Mouse (Mus musculus) neural tube, embryonic 11.5 days (tissue): ENCODE results near the gene Sco1. TPM values are rescaled to one million over a fixed set of nuclear protein-coding genes. Genes with fewer than 3 reads are reported as not detected.
"Not testable (repeated sequence)": the region's sequence is repeated elsewhere in the genome, so short reads cannot be mapped to it uniquely, and the experiment has no call there.

Experiments used
- ATAC-seq: fragments of 200-750 bp; cut with Nextera tagmentation; 2 replicates; pipeline ENCODE4 v1.8.0; 2017; ENCODE audit warnings: moderate number of reproducible peaks, mild to moderate bottlenecking, moderate TSS enrichment, moderate library complexity; ENCODE audit not compliant: insufficient read depth, low FRiP score, low TSS enrichment
- DNase-seq: peaks from one replicate; pipeline ENCODE4 v3.0.0-alpha.2; 2015; ENCODE audit warnings: low spot score
- H3K27ac ChIP-seq: fragments of 300-500 bp; sonication (generic); 2 replicates; pipeline ENCODE4 v1.5.1; 2014; ENCODE audit warnings: low read depth, mild to moderate bottlenecking, low read length
- H3K27me3 ChIP-seq: fragments of 300-500 bp; sonication (generic); 2 replicates; pipeline ENCODE4 v1.6.1; 2014; ENCODE audit warnings: mild to moderate bottlenecking, low read length, mixed read lengths; ENCODE audit not compliant: control insufficient read depth, insufficient read depth
- H3K36me3 ChIP-seq: fragments of 300-500 bp; sonication (generic); 2 replicates; pipeline ENCODE4 v1.6.1; 2014; ENCODE audit warnings: mild to moderate bottlenecking, low read length, moderate library complexity, mixed read lengths; ENCODE audit not compliant: control insufficient read depth, insufficient read depth
- H3K4me1 ChIP-seq: fragments of 300-500 bp; sonication (generic); 2 replicates; pipeline ENCODE4 v1.6.1; 2014; ENCODE audit warnings: low read length, mixed read lengths; ENCODE audit not compliant: control insufficient read depth, insufficient read depth
- H3K4me2 ChIP-seq: fragments of 300-500 bp; sonication (generic); 2 replicates; pipeline ENCODE4 v1.6.1; 2014; ENCODE audit warnings: low read depth, mild to moderate bottlenecking, moderate library complexity
- H3K4me3 ChIP-seq: fragments of 300-500 bp; sonication (generic); 2 replicates; pipeline ENCODE4 v1.5.1; 2014; ENCODE audit warnings: low read depth, low read length
- H3K9ac ChIP-seq: fragments of 300-500 bp; sonication (generic); 2 replicates; pipeline ENCODE4 v1.6.1; 2014; ENCODE audit warnings: mild to moderate bottlenecking, low read length
- H3K9me3 ChIP-seq: fragments of 300-500 bp; sonication (generic); 2 replicates; pipeline ENCODE4 v1.6.1; 2016; ENCODE audit warnings: low read length; ENCODE audit not compliant: control insufficient read depth
- WGBS: fragments of 180-500 bp; shearing (Covaris S2); extraction: QIAGEN DNeasy Blood & Tissue Kit; methylation state at CpG from one replicate; pipeline ENCODE4 v1.1.7; 2014; 5-methylcytosine and 5-hydroxymethylcytosine counted together
- polyA plus RNA-seq: library from polyadenylated mRNA; unstranded; fragments of >200 nt; fragmentation: Nextera tagmentation; extraction: Ambion mirVana; gene quantifications from 2 replicates; pipeline ENCODE4 v1.2.1, GENCODE M21; 2014

Gene Sco1
- polyA plus RNA-seq, 1 experiment from 2014 or later = 18.6 TPM

DNA sequence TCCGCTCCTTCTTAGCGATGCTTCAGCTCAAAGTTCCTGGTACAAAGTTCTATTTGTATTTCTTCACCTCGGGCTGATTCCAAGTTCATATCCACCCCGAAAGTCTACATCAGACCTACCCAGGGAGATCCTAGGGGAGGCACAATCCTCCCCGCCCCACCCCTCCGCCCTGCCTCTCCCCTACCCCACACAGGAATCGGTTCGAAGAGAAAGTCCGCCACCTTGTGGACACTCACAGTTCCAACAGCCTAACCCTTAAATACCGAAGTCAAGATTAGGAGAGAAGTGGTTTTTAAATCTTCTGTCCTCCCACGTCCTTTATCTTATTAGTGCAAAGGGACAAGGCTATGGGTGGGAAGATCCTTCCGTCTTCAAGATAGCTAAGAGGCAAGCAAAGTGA is 31.5 kb upstream of the Sco1 start:
- Histone ChIP-seq H3K9ac (no peak overlapping the region), H3K36me3 (no peaks in the 10 kb centered on the region), H3K4me3 (no peak overlapping the region), H3K27me3 (no peaks in the 10 kb centered on the region), H3K4me2 (peak overlapping the region; percentile 2; the same call in 1 of the 2 replicates), H3K9me3 (no peaks in the 10 kb centered on the region), H3K27ac (no peak overlapping the region), H3K4me1 (no peaks in the 10 kb centered on the region; the same call in 1 of the 2 replicates)
- 5% methylated on average over 12 of the region's 12 CpGs for WGBS
- DNase-seq = peak; percentile 69
- no peak for ATAC-seq

DNA sequence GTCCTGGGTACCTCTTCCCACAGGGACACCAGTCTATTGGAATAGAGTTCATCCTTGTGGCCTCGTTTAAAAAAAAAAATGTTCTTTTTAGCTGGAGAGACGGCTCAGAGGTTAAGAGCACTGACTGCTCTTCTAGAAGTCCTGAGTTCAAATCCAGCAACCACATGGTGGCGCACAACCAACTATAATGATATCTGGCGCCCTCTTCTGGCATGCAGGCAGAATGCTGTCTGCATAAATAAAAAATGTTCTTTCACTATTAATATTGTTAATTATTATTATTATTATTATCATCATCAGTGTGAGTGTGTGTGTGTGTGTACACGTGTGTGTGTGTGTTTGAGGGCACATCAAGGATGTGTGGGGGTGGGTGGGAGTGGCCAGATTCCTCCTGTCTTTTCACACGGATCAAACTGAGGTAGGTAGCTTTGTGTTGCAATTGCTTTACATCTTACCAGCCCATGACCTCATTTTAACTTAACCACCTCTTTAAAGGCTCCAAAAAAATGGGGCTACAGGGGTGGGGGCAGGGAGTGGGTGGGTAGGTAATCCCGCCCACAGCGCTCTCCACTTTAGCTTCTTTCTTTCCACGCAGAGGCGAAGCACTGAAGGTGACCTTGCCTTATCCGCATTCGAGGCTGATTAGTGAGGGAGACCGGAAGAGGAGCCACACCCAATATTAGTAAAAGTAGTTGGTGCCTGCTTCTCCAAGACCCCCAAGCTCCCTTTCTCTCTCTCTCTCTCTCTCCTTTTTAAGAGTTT is 29.9 kb upstream of the Sco1 start:
- ATAC-seq = no peak
- Histone ChIP-seq H3K4me2 (no peak overlapping the region), H3K36me3 (no peaks in the 10 kb centered on the region), H3K27me3 (no peaks in the 10 kb centered on the region), H3K27ac (no peak overlapping the region), H3K9me3 (no peaks in the 10 kb centered on the region), H3K9ac (no peak overlapping the region), H3K4me3 (no peak overlapping the region), H3K4me1 (no peaks in the 10 kb centered on the region; the same call in 1 of the 2 replicates)
- 90% methylated on average over 13 of the region's 13 CpGs for WGBS
- no peak for DNase-seq

DNA sequence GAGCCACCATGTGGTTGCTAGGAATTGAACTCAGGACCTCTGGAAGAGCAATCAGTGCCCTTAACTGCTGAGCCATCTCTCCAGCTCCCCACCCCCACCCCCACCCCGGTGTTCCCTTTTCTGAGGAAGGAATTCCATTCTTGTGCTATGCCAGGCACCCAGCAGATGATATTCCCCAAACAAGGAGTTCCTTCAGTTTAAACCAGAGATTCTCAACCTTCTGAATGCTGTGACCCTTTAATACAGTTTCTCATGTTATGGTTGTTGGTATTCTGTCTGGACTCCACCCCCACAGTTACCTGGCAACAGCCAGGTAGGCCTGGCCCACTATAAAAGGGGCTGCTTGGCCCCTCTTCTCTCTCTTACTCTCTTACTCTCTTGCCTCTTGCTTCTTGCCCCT is 29.3 kb upstream of the Sco1 start:
- not testable (repeated sequence) for H3K36me3 ChIP-seq, H3K27me3 ChIP-seq, H3K4me3 ChIP-seq, ATAC-seq, H3K9me3 ChIP-seq, H3K9ac ChIP-seq, DNase-seq, H3K27ac ChIP-seq, H3K4me1 ChIP-seq, H3K4me2 ChIP-seq
- 47% methylated on average over 1 of the region's 1 CpGs for WGBS

DNA sequence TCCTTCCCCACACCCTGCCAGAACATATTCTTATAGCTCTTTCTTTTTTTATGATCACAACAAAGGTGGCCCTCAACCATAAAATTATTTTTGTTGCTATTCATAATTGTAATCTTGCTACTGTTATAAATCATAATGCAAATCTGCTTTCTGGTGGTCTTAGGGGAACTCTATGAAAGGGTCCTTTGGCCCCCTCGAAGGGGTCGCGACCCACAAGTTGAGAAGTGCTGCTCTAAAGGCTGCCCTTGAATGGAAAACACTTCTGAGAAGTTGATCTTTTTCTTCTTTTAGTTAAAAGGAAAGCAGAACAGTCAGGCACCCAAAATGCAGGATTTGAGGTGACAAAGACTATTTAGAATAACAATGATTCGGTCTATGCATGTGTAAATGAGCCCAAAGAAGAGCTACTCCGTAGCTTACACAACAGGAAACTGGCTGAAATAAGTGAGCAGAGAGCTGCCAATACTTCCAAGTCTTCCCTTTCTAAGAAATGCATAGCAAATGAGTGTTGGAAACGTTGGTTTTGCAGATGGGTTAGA is 28.6 kb upstream of the Sco1 start:
- 23% methylated on average over 6 of the region's 6 CpGs for WGBS
- Histone ChIP-seq H3K36me3 (no peaks in the 10 kb centered on the region), H3K27me3 (no peaks in the 10 kb centered on the region), H3K9me3 (no peaks in the 10 kb centered on the region), H3K4me2 (no peak overlapping the region), H3K9ac (no peak overlapping the region), H3K27ac (no peak overlapping the region), H3K4me3 (no peak overlapping the region), H3K4me1 (no peaks in the 10 kb centered on the region)
- DNase-seq (no peak), ATAC-seq (no peak)

DNA sequence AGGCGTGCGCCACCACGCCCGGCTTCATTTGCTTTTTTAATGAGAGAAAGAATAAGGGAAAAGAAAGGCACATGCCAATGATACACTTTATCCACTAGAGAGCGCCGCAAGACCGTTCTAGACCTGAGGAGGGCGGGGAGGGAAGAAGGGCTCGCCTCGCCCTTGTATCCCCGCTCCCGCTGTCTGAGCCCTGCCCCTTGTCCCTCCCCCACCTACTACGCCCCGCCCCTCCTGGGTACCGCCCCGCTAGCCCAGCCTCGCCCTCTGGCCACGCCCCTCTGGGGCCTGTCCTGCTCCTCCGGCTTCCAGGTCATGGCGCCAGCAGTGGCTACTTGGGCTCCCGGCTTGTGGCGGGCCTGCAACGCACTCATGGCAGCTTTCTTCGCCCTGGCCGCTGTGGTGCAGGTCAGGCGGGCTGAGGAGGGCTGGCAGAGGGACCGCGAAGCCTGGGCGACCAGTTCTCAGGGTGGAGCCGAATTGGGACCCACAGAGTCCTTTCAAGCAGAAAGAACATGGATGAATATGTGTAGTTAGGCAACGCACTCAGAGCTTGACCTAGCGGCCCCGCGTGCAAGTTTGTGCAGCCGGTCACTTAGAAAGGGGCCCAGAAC is 27.5 kb upstream of the Sco1 start, which contains the start of gene Tmem220:
Gene Tmem220 (plus strand): TSS at position 288 of the 611 bp plus-strand sequence.
- no peak within 1 kb of the TSS for H3K27ac ChIP-seq
- peak; percentile 94 for DNase-seq
- no peaks in the 10 kb centered on the region for H3K4me1 ChIP-seq
- H3K27me3 ChIP-seq = no peaks in the 10 kb centered on the region
- peak within 1 kb of the TSS; percentile 35 for H3K4me3 ChIP-seq
- 1% methylated on average over 34 of the region's 35 CpGs for WGBS
- H3K4me2 ChIP-seq = peak within 1 kb of the TSS; percentile 58
- peak; percentile 94 for ATAC-seq
- H3K36me3 ChIP-seq = no peaks in the 10 kb centered on the region
- H3K9me3 ChIP-seq = no peaks in the 10 kb centered on the region
- peak within 1 kb of the TSS; percentile 63 for H3K9ac ChIP-seq

DNA sequence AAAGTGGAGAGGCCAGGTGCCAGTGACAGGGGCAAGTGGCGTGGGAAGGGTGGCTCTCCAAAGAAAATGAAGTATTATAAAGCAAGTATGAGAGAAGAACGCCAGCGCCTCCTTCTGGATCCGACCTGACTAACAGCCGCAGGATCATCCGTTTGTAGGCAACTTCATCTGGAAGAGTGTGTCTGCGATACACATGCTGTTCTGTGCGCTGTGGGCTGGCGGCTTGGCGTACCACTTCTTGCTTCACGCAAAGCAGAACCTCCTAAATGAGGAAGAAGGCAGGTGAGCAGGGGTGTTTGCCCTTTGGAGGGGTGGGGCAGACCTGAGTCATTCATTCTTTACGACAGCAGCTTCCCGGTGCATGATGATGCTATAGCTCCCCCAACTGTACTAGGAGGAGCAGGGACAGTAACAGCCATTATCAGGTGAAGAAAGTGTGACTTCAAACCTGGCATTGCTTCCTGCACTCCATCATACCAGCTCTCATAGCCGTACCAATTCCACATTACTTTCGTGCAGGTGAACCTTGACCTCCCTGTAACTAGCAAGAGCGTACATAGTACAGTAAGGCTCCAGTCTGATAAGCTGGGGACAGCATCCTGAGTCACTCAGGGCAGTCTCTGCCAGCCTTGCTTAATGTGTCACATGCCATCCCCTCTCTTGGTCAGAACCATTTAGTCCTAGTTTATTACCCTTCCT is 21.4 kb upstream of the Sco1 start:
- H3K4me2 ChIP-seq = no peak overlapping the region
- WGBS = 65% methylated on average over 16 of the region's 16 CpGs
- ATAC-seq = no peak

DNA sequence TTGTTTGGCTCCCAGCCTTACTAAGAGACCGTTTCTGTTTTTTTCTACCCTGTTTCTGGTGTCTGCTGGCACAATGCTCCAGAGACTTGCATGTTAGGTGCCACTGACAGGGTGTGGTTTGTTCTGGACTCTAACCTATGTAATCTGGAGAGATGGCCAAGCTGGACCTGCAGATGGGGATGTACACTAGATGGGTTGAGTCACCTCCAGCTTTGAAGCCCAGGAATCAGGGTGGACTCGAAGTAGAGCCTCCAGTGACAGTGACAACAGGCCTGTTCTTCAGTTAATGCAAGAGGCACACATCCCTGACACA is 20.9 kb upstream of the Sco1 start:
- 46% methylated on average over 2 of the region's 2 CpGs for WGBS
- ATAC-seq (no peak), DNase-seq (no peak)
- no peak overlapping the region for H3K9ac ChIP-seq
- H3K9me3 ChIP-seq = no peaks in the 10 kb centered on the region
- no peak overlapping the region for H3K27ac ChIP-seq
- H3K27me3 ChIP-seq = no peaks in the 10 kb centered on the region
- H3K4me3 ChIP-seq = no peak overlapping the region
- H3K4me2 ChIP-seq = no peak overlapping the region
- H3K36me3 ChIP-seq = no peaks in the 10 kb centered on the region
- H3K4me1 ChIP-seq = no peaks in the 10 kb centered on the region

More for the DNA sequence above, 21.4 kb upstream of the Sco1 start:
- no peak overlapping the region for H3K4me3 ChIP-seq
- H3K27me3 ChIP-seq = no peaks in the 10 kb centered on the region
- H3K36me3 ChIP-seq = no peaks in the 10 kb centered on the region
- no peak overlapping the region for H3K27ac ChIP-seq
- no peak overlapping the region for H3K9ac ChIP-seq
- DNase-seq = no peak
- no peaks in the 10 kb centered on the region for H3K9me3 ChIP-seq
- no peaks in the 10 kb centered on the region for H3K4me1 ChIP-seq

DNA sequence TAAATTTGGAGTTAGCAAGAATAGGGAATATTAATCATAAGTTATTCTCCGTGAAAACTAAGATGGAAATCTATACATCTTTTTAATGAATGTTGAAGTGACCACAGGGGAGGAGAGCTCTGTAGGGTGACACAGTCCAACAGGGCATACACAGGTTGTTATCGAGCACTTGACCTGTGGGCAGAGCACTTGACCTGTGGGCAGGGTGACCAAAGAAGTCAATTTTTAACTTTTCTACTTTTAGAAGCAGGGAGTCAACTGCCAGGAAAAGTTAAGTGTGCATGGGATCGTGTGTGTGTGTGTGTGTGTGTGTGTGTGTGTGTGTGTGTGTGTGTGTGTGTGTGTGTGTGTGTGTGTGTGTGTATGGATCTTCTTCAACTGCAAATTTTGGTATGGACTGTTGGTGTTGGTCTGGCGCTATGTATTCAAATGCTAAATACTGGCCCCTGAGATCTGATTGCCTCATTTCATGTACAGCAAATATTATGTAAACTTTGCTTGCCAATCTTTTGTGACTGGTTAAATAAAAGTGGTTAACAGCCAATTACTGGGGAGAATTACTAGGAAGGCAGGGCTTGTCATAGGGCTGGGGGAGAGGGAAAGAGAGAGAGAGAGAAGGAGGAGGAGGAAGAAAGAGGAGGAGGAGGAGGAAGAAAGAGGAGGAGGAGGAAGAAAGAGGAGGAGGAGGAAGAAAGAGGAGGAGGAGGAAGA is 17.5 kb upstream of the Sco1 start:
- Histone ChIP-seq H3K9ac (no peak overlapping the region), H3K27ac (no peak overlapping the region), H3K4me3 (no peak overlapping the region), H3K27me3 (no peaks in the 10 kb centered on the region), H3K36me3 (no peaks in the 10 kb centered on the region; the same call in 1 of the 2 replicates), H3K9me3 (no peaks in the 10 kb centered on the region), H3K4me1 (no peaks in the 10 kb centered on the region), H3K4me2 (no peak overlapping the region)
- 92% methylated on average over 4 of the region's 4 CpGs for WGBS
- DNase-seq = no peak
- ATAC-seq = no peak
